Mouse (Mus musculus) testis, adult 2 months (tissue): ENCODE results near the gene Muc5ac.
"Not testable (repeated sequence)": the region's sequence is repeated elsewhere in the genome, so short reads cannot be mapped to it uniquely, and the experiment has no call there.

Experiments used
- CTCF ChIP-seq: fragments of 200-500 bp; IDR thresholded peaks from 2 replicates; pipeline ENCODE4 v1.5.1; 2012; ENCODE audit warnings: low read depth, mild to moderate bottlenecking, inconsistent platforms, low read length, moderate library complexity; ENCODE audit not compliant: control insufficient read depth, insufficient read depth, insufficient replicate concordance
- POLR2A ChIP-seq: fragments of 200-500 bp; IDR thresholded peaks from 2 replicates; pipeline ENCODE4 v1.6.1; 2012; ENCODE audit warnings: low read depth, mild to moderate bottlenecking, inconsistent platforms, low read length, moderate library complexity; ENCODE audit not compliant: control insufficient read depth

DNA sequence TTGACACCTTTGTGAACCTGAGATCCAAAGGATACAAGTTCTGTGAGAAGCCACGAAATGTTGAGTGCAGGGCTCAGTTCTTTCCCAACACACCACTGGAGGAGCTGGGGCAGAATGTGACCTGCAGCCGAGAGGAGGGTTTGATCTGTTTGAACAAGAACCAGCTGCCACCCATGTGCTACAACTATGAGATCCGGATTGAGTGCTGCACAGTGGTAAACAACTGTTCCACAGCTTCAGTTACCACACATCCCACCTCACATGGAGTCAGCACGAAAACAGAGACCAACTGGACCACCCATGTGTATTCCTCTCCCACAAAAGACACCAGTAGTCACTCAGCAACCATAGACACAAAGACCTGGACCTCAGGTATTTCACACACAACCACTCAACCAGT lies 21.2 kb downstream of the Muc5ac start:
- TF ChIP-seq CTCF, POLR2A: not testable (repeated sequence)
